Mouse (Mus musculus) testis, adult 2 months (tissue): ENCODE data around the gene Aff3.

Experiments
- CTCF ChIP-seq: fragments of 200-500 bp; IDR thresholded peaks from 2 replicates; pipeline ENCODE4 v1.5.1; 2012; ENCODE audit warnings: low read depth, mild to moderate bottlenecking, inconsistent platforms, low read length, moderate library complexity; ENCODE audit not compliant: control insufficient read depth, insufficient read depth, insufficient replicate concordance
- POLR2A ChIP-seq: fragments of 200-500 bp; IDR thresholded peaks from 2 replicates; pipeline ENCODE4 v1.6.1; 2012; ENCODE audit warnings: low read depth, mild to moderate bottlenecking, inconsistent platforms, low read length, moderate library complexity; ENCODE audit not compliant: control insufficient read depth

GRCm38 (mm10) chr1:38650031-38650430, 14.7 kb downstream of the Aff3 start:
- TF ChIP-seq POLR2A (no peak), CTCF (no peak)
